Mouse (Mus musculus): Measurements from ENCODE around the gene Nup37. TPM values are rescaled to one million over a fixed set of nuclear protein-coding genes. Genes with fewer than 3 reads are reported as not detected.

The Nup37 gene
- total RNA-seq, 2 experiments from 2014 or later: 11.5 to 12.6 TPM

Other genes starting within 250 kb of the Nup37 start
- not detected for gene Pmch, start 55.9 kb upstream of the Nup37 start, total RNA-seq (2021)
- gene Parpbp, start 51 bp upstream of the Nup37 start, total RNA-seq (2021): 10 to 100 TPM; 10.6 to 12.6 TPM
- gene Washc3, start 54.1 kb downstream of the Nup37 start, total RNA-seq (2021): 10 to 100 TPM; 24.5 to 24.7 TPM
- 1 to 10 TPM; 2.8 to 3.1 TPM for gene Dram1, start 232.1 kb downstream of the Nup37 start, total RNA-seq (2021)
- 10 to 100 TPM; 36.5 to 36.6 TPM for gene Gnptab, start 232.1 kb downstream of the Nup37 start, total RNA-seq (2021)